Mouse (Mus musculus) MN1 (cell line): ENCODE measurements around the gene Agl.
A peak's percentile ranks its signal among the peaks of the same experiment; 100 is the strongest.
"Not testable (repeated sequence)": the region's sequence is repeated elsewhere in the genome, so short reads cannot be mapped to it uniquely, and the experiment has no call there.

ENCODE experiments used
- DNase-seq: peaks from one replicate; pipeline ENCODE4 v3.0.0-alpha.2; 2016; ENCODE audit warnings: low spot score

Gene Agl

GRCm38 (mm10) chr3:116748391-116749170, 59.4 kb downstream of the Agl start:
- DNase-seq, result peak; percentile 43

DNA sequence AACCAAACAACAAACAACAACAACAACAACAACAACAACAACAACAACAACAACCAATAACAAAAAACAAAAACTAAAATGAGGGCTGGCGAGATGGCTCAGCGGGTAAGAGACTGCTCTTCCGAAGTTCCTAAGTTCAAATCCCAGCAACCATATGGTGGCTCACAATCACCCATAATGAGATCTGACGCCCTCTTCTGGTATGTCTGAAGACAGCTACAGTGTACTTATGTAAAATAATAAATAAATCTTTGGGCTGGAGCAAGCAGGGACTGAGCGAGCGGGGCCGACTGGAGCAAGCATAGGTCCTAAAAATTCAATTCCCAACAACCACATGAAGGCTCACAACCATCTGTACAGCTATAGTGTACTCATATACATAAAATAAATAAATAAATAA, 60.3 kb downstream of the Agl start:
- not testable (repeated sequence) for DNase-seq

DNA sequence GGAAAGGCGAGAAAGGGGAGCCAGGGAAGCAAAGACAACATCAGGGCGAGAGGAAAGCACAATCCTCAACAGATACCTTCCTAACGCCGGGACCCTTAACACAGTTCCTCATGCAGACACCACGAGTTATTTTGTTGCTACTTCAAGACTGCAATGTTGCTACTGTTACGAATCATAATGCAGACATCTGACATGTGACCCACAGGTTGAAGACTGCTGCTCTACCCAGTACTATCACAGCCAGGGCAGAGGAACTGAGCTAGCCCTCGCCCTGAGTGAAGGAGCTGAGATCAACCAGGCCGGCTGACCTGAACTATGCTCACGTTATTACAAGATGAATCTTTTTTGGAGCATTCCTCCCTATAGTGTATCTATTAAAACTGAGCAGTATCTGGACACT, 67.0 kb downstream of the Agl start:
- DNase-seq, result no peak

DNA sequence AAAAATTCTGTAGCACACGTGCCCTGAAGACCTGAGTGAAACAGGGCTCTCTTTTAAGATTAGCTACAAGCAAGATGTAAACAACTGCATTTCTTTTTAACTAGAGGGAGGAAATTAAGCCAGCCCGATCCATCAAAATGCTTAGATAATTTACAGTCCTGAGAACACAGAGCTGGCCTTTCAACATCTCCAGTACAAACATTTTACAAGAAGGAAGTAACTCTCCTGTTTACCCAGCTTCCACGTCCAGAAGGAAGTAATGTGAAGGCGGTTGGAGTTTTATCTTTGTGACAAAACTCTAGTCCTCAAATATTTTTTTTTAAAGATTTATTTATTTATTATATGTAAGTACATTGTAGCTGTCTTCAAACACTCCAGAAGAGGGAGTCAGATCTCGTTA, 67.9 kb downstream of the Agl start:
- DNase-seq, result no peak

DNA sequence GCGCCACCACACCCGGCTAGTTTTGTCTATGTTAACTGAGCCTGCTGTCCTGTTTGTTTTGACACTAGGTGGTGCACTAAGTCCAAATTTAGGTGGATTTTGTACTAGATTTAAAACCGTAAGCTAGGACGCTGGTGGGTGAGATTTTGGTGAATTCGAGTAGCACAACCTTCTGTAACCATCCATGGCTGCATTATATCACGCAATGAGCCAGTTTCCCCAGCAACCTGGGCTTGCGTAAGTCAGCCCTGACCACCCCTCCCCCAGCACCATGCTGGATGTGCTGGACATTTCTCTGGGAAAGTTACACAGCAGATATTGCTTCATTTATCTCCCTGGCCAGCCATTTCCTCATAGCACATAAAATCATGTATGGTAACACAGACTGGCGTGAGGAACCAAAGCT, 70.6 kb downstream of the Agl start:
- DNase-seq, result peak; percentile 28

DNA sequence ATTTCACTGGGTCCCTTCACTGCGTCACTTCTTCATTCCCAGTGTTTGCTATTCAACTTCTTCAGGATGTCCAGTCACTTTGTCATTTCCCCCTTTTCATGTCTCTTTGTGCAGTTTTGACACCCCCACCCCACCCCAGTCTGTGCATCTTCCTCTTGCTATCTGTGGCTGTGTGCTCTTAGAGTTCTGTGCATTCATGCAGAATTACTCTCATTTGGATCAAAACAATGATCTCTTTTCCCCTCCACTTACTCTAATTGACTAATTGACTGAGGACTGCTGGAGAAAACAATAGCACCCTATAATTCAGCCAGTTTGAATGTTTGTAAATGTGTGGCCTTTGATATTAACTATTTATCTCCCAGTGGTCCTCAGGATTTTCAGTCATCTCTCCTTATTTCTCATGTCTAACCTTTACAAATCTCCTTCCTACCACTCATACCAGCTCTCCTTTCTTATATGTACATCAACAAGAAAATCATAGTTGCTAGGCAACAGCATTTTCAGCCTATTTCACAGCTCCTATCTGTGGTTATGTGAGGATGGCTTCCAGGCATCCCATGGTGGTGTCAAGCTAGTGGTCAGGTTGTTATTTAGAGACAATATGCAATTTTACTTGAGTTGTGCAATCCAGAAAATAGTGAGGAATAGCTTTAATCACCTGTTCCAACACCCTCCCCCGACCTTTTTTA, 78.3 kb downstream of the Agl start:
- peak; percentile 38 for DNase-seq

DNA sequence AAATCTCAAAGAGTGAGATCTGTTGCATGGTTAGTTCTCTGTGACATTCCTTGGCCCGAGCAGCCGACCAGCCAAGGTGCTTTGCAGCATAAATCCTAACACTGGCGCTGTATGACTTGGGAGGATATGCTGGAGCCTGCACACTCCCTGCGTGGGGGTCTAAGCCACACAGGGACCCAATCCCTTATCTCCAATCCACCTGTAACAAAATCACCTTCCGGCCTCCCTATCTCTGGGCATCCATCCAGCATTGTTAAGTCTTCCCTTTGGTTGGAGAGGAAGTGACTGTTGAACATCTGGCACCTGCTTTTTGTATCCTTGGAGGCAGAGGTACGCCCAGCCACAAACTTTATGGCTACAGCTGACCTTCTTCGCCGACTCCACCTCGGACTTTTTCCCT, 81.2 kb downstream of the Agl start:
- DNase-seq, result no peak

DNA sequence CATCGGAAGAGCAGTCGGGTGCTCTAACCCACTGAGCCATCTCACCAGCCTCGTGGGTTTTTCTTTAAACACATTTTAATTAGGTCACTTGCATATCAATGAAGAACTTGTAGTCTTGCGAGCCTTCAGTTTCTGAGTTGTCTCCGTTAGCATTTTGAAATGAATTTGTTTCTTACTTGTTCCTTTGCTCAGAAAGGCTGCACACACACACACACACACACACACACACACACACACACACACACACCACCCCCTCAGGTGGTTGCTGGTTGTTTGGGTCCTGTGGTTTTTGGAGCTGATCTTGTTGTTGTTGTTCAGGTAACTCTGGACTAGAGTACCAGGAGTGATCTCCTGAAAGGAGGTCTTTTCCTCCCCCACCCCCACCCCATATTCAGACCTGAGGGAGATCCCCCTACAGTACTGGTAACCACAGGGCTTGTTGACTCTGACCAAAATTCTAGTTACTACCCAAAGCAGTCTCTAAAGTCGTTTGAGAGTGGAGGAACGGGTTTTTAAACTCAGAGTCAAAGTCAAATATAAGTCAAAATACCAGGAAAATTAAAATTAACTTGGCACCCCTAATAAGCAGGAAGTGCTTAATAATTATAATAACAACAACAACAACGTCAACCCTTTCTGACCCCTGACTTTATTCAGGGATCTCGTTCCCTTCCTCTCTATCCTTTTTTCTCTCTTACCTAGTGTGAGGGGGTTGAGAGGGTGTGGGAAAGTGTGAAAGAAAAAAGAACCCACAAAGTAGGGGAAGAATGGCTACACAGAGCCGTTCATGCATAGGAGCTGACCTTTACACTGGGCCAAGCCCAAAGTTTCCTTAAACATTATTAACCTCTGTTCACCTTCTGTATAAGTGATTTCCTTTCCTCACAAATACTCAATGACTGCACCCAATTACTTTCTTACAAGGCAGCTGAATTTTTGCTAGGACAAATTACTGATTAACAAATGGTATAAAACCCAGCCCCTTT, 84.2 kb downstream of the Agl start:
- DNase-seq, result no peak

GRCm38 (mm10) chr3:116722980-116723379, 85.0 kb downstream of the Agl start:
- DNase-seq, result no peak

GRCm38 (mm10) chr3:116718951-116719350, 89.0 kb downstream of the Agl start:
- no peak for DNase-seq

- DNase-seq, result no peak
These were observed 94.9 kb downstream of the Agl start for GRCm38 (mm10) chr3:116713031-116713430.

DNA sequence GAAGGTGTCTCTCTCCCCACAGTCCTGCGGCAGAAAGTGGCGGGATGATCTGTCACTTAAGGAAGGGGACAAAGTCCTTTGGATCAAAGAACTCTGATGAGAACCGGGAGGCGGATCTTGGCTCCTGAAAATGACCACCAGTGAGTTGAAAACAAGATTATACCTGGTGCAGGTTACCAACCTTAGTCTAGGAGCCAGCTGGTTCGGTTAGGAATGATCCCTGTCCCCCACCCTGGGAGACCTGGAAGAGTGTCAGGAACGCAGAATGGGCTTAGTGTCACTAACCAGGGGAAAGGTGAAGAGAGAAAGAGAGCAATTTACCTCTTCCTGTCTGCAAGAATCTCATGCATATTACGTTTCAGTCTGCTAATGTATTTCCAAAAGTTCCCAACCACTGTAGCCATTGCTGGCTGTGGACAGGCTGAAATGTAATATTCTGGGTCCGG, 95.5 kb downstream of the Agl start, which contains the start of gene Slc35a3:
Slc35a3 (minus strand) TSS at position 396 of the 446 bp plus-strand sequence.
- DNase-seq, result peak; percentile 24

DNA sequence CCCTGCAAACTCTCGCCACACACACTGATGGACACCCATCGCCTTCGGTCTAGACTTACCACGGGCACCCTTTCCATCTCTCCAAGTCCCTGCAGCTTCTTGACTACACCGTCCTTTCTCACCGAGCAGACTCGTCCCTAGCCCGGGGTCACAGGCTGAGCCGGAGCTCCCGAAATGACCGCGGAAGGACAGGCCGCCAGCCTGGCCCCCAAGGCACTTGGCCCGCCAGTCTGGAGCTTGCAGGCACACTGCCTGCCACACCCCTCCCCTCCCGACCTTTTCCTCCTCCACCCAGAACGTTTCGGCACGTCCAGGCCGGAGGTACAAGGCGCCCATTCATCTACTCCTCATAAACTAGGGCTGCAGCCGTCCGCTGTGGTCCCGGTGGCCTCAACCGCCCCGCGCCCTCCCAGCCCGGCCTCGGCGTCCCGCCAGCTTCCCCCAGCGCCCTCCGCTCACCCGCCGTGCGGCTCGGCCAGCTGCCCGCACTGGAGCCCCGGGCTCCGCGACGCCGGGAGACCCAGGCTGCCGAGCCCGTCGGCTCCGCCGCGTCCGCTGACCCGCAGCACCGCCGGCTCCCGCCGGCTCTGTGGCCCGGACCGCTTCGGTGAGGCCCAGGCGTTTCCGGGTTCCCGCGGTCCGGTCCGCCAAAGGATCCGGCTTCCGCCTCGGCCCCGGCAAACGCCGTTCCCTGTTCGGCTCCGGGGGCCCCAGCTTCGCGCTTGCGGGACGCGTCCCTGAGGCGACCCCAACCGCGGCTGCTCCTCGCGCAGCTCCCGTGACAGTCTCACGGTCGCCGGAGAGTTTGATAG, 96.1 kb downstream of the Agl start:
- peak; percentile 69 for DNase-seq

DNA sequence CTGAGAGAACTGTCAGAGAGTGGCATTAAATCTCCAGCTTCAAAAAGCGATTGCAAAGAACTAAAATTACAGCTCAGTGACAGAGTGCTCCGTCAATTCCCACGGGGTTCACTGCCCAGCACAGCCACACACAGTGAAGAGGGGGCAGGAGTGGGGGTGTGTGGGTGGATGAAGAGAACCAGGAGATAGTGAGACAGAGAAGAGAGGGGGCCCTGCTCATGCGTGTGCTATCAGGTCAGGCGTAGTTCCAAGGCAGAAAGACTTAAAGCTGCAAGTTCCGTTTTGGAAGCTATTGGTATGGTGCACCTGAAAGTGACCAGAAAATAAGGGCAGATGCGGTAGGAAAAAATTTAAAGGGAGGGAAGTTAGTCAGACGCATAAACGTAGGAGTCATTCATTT, 97.0 kb downstream of the Agl start:
- peak; percentile 9 for DNase-seq

- DNase-seq, result no peak
These were observed 102.2 kb downstream of the Agl start for GRCm38 (mm10) chr3:116705637-116706204.

DNA sequence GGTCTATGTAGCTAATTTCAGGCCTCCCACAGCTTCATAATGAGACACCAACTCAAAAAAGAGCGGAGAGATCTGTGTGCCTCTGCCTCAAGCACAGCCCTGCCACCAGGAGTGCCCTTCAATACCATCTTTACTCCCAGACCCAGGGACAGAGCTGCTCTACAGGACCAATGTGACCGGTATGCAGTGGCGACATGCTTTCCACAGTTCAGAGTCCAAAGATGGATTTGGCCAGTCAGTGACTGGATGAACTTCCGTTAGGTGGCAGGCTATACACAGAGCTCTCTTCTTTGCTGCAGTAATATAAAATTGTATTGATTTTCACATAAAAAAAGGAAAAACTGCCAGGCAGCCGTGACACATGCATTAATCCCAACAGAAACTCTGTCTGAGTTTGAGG, 104.1 kb downstream of the Agl start:
- DNase-seq, result no peak

DNA sequence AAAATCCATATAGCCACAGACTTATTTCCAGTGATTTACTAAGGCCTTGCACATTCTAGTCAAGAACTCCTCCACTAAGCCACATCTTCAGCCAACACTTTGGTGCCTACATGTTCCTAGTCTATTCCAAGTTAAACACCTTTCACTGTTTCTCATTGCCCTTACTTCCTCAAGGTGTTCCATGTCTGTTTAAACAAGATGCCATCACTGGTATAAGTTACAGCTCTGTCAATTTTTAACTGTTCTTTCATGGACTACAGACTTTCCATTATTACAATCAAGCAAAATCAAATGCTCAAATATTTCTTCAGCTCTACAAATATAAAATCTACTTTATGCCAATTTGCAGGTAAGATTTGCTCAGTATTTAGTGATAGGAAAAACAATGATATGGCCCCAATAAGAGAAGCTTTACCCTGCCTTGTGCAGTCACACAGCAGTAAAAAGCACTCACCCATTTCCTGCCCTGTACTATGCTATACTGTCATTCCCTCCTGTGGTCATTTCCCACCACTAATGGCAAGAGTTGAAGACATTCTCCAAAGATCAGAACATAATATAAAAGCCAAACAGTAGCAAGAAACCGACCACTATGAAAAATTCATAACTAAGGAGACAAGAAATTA, 105.2 kb downstream of the Agl start:
- DNase-seq, result no peak

DNA sequence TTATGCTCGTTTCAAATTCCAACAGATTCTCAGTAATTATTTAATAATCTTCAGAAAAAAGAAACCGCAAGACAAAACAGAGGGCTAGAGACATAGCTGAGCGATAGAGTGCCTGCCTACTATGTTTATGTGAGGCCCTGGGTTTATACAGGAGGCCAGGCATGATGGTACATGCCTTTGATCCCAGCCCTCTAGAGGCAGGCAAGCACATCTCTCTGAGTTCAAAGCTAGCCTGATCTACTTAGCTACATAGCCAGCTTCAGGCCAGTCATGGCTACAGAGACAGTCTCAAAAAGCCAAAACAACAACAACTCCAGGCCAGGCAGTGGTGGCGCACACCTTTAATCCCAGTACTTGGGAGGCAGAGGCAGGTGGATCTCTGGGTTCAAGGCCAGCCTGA, 106.4 kb downstream of the Agl start:
- no peak for DNase-seq

GRCm38 (mm10) chr3:116698786-116699185, 109.2 kb downstream of the Agl start:
- DNase-seq, result no peak

GRCm38 (mm10) chr3:116695666-116695985, 112.3 kb downstream of the Agl start:
- DNase-seq, result no peak
